Mouse (Mus musculus): Measurements from ENCODE around the gene Med1. TPM values are rescaled to one million over a fixed set of nuclear protein-coding genes. Genes with fewer than 3 reads are reported as not detected.
A peak's percentile ranks its signal among the peaks of the same experiment; 100 is the strongest.

The Med1 gene
- total RNA-seq, 2 experiments from 2014 or later: 48.6 to 50.2 TPM

DNA sequence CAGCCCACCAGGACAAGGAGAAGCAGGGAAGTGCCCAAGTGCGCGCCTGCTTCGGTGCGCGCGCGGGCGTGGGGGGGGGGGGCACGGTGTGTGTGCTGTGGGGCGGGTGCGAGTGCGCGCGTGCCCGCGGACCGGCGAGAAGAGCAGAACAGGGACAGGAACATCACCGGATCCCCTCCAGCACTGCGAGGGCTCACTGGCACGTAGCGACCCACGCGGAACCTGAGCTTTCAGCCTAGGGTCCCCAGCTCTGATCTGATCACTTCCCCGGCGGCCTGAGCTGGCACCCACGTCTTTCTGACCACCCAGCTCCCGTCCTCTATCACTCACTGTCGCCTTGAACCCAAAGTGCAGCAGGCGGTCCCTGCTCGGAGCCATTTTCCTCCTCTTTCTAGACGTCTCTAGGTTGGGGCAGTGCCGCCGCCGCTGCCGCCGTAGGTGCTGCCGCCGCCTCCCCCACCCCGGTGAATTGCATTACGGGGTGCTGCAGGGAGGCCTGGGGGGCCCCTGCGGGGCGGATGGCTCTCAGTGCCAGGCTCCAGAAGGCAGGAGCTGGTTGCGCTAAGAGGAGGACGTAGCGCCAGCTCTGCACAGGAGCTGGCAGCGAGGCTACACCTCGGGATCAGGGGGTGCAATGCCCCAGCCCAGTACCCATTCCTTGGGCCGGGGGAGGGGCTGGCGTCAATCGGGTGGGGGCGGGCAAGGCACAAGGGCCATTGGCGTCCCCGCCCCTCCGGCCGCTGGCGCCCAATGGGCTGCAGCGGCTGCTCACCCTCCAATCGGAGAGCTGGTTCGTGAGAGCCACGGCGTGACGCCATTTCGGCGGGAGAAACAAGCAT, 43.1 kb downstream of the Med1 start, which contains the start of gene Fbxl20:
Gene Fbxl20 (minus strand): TSS at position 618 of the 839 bp plus-strand sequence.
- DNase-seq (ENCODE audit: low spot score in 2 of 2): peak; percentile 87 to 89

DNA sequence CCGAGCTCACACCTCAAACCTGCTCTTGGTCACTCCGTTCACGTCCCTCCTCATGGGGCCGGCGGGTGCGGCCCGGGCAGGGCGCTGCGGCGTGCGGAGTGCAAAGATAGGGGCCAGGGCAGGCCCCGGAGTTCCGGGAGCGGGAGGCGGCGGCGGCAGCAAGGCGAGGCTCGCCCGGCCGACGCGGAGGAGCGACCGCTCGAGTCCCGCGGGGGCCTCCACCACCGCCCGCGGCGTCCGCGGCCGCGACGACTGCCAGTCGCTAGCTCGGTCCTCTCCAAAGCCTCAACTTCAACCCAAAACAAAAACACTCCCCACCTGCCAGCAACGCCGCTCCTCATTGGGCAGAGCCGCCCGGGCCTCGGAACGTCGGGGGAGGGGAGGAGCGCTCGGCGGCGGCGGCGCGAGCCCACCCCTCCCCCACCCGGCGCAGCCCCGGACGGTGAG, 43.8 kb downstream of the Med1 start:
- peak; percentile 94 to 96 for DNase-seq (ENCODE audit: low spot score in 2 of 2)

DNA sequence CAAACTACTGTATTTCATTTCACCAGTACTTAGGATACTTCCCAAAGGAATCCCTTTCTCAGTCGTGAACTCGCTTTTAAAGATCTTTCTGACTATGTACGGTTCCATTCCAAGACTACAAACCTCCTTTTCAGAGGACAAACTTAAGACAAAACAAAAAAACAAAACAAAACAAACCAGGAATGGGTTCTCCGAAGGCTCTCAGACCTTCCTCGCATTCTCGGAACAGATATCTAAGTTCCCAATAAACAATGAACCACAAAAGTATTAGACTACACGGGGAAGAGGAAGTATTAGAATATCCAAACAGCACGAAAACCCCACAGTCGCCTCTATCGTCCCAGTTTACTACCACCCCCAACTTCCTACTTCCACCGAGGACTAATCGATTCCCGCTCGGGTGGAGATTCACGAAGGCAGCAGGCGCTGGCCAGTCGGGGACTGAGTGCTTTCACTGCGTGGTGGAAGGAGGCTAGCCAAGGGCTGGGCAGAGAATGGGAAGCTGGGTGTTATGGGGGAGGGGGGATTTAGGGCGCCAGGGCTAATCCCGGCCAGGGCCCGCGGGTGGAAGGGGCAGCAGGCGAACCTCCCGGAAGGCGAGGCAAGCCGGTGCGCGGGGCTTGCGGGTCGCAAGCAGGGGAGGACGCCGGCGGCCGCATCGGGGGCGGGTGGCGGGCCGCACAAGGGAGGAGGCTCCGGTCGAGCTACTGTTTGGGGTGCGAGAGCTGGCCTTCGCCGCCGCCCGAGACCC, 44.4 kb downstream of the Med1 start:
- peak in 1 of 2 experiments; percentile 54 for DNase-seq (ENCODE audit: low spot score in 2 of 2)

- no peak for DNase-seq (ENCODE audit: low spot score in 2 of 2)
These were observed 47.2 kb downstream of the Med1 start for GRCm38 (mm10) chr11:98145856-98146255.

GRCm38 (mm10) chr11:98142545-98142944, 50.5 kb downstream of the Med1 start:
- no peak for DNase-seq (ENCODE audit: low spot score in 2 of 2)

DNA sequence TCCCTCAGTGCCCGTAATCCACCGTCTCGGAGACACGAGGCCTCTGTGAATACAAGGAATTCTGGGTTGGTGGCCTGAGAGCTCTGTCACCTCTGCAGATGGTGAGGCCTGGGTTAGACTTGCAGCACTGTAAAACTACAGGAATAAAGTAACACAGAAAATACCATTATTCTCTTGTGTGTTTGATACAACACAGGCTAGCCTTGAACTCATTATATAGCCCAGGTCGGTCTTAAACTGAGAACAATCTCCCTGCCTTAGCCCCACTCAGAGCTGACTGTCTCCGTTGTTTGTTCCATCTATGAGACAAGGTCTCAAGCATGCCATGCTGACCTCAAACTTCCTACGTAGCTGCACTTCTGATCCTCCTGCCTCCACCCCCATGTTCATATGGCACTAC, 54.2 kb downstream of the Med1 start:
- no peak for DNase-seq (ENCODE audit: low spot score in 2 of 2)

DNA sequence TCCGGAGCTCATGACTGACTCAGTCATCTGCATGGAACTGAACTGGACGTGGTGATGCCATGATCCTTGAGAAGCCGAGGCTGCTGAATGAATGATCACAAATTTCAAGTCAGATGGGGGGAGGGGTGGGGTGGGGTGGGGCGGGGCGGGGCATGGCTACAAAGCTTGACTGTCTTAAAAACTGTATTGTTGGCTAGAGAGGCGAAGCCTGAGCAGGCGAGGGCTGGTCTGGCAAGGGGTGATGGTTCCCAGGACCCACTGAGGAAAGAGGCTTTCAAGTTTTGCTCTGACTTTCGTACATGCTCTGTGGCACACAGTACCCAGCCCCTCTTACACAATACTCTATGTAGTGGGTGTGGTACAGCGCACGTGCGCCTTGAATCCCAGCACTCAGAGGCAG, 55.3 kb downstream of the Med1 start:
- DNase-seq (ENCODE audit: low spot score in 2 of 2): no peak

- DNase-seq (ENCODE audit: low spot score in 2 of 2): no peak
These were observed 58.1 kb downstream of the Med1 start for GRCm38 (mm10) chr11:98134951-98135350.

- no peak for DNase-seq (ENCODE audit: low spot score in 2 of 2)
These were observed 69.7 kb downstream of the Med1 start for GRCm38 (mm10) chr11:98123424-98123823.

GRCm38 (mm10) chr11:98114363-98114762, 78.7 kb downstream of the Med1 start:
- no peak for DNase-seq (ENCODE audit: low spot score in 2 of 2)

- no peak for DNase-seq (ENCODE audit: low spot score in 2 of 2)
These were observed 79.6 kb downstream of the Med1 start for GRCm38 (mm10) chr11:98113504-98113903.

- DNase-seq (ENCODE audit: low spot score in 2 of 2): no peak
These were observed 83.4 kb downstream of the Med1 start for GRCm38 (mm10) chr11:98109706-98110105.

Small RNA genes within 50 kb of the gene (microRNA-seq; reads per million reads assigned to microRNA genes)
- 0 reads per million in 2 experiments for gene Gm27399

Other genes with a start within 250 kb of the Med1 start
- gene Plxdc1, start 206.8 kb downstream of the Med1 start, total RNA-seq (2021): 1 to 10 TPM; 6.8 to 7.1 TPM
- gene Arl5c, start 197.1 kb downstream of the Med1 start, total RNA-seq (2021): 1 to 10 TPM; 2.0 to 2.1 TPM
- gene Cacnb1, start 170.3 kb downstream of the Med1 start, total RNA-seq (2021): 100 to 1,000 TPM; 118 TPM
- gene Rpl19, start 166.6 kb downstream of the Med1 start, total RNA-seq (2021): 100 to 1,000 TPM; 648 to 672 TPM
- gene Stac2, start 139.8 kb downstream of the Med1 start, total RNA-seq (2021): 10 to 100 TPM; 13.0 to 14.9 TPM
- gene Fbxl20, start 42.9 kb downstream of the Med1 start, total RNA-seq (2021): 10 to 100 TPM; 27.8 to 32.0 TPM
- gene Cdk12, start 9.8 kb upstream of the Med1 start, total RNA-seq (2021): 10 to 100 TPM; 34.1 to 36.5 TPM
- 100 to 1,000 TPM; 114 to 118 TPM for gene Neurod2, start 136.4 kb upstream of the Med1 start, total RNA-seq (2021)
- 10 to 100 TPM; 17.5 to 24.1 TPM for gene Ppp1r1b, start 155.1 kb upstream of the Med1 start, total RNA-seq (2021)
- 10 to 100 TPM; 19.2 to 19.5 TPM for gene Stard3, start 165.1 kb upstream of the Med1 start, total RNA-seq (2021)
- gene Tcap, start 190.5 kb upstream of the Med1 start, total RNA-seq (2021): 1 to 10 TPM; 1.4 to 1.6 TPM
- not detected for gene Pnmt, start 193.2 kb upstream of the Med1 start, total RNA-seq (2021)
- gene Pgap3, start 207.2 kb upstream of the Med1 start, total RNA-seq (2021): 10 to 100 TPM in 1 of 2 experiments, 1 to 10 TPM in 1; 8.9 to 10.1 TPM
- 1 to 10 TPM; 3.3 to 4.2 TPM for gene Erbb2, start 219.2 kb upstream of the Med1 start, total RNA-seq (2021)
- gene Mien1, start 245.7 kb upstream of the Med1 start, total RNA-seq (2021): 100 to 1,000 TPM; 108 to 110 TPM